Mouse (Mus musculus) ovary, adult 2 months (tissue): Measurements from ENCODE around the gene Nptn. TPM values are rescaled to one million over a fixed set of nuclear protein-coding genes. Genes with fewer than 3 reads are reported as not detected.

Source experiments
- polyA plus RNA-seq: library from polyadenylated mRNA; depleted of rRNA; stranded (reverse); fragments of >200 nt; gene quantifications from 2 replicates; pipeline ENCODE4 v1.2.3, GENCODE M21; 2012; rRNA removed

Nptn gene
- 284 and 445 TPM in 2 replicates for polyA plus RNA-seq

GRCm38 (mm10) chr9:58581958-58582540, at the start of gene Nptn:
Nptn (plus strand) TSS chr9:58582240.

GRCm38 (mm10) chr9:58554908-58555684, 26.9 kb upstream of the Nptn start, which contains the start of gene Cd276:
Cd276 (minus strand) TSS chr9:58555437.

Other genes starting within 250 kb of the Nptn start
- gene Tbc1d21, start 211.8 kb upstream of the Nptn start, polyA plus RNA-seq, result not detected in 2 replicates
- 10.7 and 13.8 TPM in 2 replicates for gene Insyn1, start 93.6 kb upstream of the Nptn start, polyA plus RNA-seq
- 17.7 and 19.8 TPM in 2 replicates for gene Cd276, start 26.8 kb upstream of the Nptn start, polyA plus RNA-seq
- gene Rec114, start 161.7 kb downstream of the Nptn start, polyA plus RNA-seq, result 0.76 and 1.5 TPM in 2 replicates
- gene Hcn4, start 241.2 kb downstream of the Nptn start, polyA plus RNA-seq, result 0.51 and 0.64 TPM in 2 replicates